Mouse (Mus musculus): ENCODE results near the gene Pik3cg.

The Pik3cg gene

DNA sequence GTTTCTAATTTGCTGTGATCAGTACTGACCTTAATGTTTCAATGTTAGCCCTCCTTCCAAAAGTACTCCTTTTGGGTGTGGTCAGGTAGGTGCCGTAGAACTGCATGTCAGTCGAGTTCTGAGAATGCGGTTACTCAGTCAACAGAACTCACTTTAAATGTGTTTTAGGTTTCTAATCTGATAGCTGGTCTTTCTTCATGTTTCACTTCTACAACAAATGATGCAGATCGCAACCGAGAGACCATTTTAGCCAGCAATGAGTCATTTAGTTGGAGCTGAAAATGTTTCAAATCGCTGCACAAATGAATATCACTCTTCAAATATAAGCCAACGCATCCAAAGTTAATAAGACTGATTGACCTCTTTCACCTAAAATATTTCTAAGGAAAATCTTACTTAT lies 6.5 kb downstream of the Pik3cg start:
- no peak for DNase-seq (ENCODE audit: extremely low spot score, low read depth, low spot score)

DNA sequence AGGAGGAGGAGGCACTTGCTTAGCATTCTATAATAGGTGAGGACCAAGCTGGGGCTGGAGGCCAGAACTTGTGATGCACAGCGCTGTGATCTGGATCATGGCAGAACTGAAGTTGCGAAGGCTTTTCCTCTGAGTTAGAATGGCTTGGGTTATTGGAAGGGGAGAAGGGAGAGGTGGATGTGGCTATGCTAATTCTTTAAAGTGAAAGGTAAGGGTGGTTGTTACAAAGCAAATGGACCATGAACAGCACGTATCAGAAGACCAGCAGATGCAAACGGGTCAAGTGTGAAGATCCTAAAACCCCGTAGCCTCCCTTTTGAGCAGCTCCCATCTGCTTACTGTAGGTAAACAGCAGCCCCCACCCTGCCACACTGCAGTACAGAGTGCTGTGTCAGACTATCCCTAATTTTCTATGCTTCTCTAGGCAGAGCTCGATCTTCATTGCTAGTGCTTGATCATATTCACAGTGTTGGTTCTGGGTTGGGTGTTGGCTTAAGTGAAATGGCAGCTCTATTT lies 7.3 kb downstream of the Pik3cg start:
- no peak for DNase-seq (ENCODE audit: extremely low spot score, low read depth, low spot score)

DNA sequence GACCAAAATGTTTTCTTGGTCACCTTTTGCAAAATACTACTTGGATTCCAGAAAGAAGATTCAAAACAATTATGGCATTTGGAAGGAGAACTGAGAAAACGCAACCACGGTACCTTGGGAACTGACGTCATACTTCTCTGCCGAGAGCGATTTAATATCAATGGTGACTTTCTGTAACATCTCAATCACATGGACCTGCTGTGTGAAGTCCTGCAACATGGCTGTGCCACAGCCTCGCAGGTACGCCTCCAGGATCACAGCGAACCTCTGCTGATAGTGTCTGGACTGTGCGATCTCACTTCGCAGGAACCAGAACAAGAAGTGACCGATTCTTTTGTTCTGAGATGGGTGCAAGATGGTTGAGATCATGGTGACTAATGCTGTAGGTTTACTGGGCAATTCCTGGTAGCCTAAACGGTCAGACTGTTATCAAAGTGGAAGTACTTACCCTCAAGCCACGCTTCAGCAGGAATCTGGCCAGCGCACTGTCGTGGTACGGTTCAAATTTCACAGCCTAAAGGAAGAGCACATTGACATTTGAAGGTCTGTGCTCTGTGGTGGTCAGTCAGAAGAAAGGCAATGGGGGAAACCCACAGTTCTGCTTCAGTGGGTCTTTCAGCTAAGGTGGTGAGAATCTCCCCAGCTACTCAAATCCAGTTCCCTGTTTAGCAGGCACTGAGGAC lies 7.9 kb downstream of the Pik3cg start:
- no peak for DNase-seq (ENCODE audit: extremely low spot score, low read depth, low spot score)

DNA sequence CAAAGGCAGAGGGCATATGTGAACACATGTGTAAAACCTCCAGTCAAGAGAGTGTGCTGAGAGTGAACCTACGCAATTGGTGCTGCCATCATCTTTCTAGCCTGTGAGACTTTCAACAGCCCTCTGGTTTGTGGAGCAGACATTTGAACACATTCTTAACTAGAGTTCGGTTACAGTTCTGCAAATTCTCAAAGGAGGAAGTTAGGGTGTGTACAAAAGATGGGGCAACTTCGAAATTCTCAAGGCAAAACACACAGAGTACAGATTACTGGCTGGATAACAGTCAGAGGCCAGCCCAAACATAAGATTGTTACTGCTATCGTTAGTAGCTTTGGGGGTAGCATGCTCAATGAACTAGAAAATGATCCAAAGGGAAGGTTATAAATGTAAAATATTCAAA lies 9.0 kb downstream of the Pik3cg start:
- no peak for DNase-seq (ENCODE audit: extremely low spot score, low read depth, low spot score)

DNA sequence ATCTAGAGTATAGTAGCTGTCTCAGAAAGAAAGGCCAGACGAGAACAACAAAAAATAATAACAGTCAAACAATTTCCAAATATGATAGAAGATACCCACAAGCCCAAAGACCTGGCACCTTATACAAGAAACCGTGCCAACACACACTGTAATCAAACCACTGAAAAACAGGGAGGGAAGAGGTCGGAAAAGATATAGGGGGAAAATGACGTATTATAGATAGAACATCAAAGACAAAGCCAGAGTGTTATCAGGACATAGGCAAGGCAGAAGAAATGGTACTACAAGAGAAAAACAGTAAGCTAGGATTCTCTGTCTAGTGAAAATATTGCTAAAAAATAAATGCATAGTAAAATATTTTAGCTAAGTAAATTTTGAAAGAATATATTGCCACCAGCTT lies 10.4 kb downstream of the Pik3cg start:
- no peak for DNase-seq (ENCODE audit: extremely low spot score, low read depth, low spot score)

DNA sequence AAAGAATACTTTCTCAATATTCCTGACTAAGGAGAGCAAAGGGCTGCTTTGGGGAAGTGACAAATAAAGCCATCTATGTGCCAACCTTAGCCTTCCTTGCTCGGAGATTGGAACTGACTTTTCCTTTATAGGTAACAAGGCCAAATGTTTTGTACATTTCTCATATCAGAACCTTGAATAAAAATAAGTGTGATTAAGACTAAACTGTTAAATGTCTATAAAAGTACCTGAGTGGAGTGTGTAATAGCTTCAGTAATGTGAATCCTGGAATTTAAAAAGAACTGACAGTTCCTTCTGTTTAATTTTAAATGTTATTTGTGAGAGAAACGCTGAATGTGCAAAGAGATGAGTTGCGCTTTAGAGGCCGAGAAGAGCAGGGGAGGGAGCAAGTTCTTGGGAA lies 13.5 kb downstream of the Pik3cg start:
- DNase-seq (ENCODE audit: extremely low spot score, low read depth, low spot score): no peak

DNA sequence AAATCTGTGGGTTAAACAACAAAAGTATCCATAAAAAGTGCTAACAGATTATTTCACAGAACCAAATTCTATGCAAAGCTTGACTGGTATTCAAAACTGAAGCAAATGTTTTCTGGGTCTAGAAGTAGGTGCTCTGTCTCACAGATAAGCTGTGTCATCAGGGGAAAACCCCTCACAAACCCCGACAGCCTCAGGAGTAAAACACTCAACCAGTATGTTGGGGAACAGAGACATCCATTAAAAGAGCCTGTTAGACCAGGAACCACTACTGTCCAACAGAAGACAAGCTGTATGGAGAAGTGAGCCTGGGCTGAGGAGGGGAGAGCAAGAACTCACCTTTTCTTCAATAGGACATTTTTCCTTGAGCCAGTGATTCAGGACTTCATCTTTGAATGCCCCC lies 14.1 kb downstream of the Pik3cg start:
- no peak for DNase-seq (ENCODE audit: extremely low spot score, low read depth, low spot score)

DNA sequence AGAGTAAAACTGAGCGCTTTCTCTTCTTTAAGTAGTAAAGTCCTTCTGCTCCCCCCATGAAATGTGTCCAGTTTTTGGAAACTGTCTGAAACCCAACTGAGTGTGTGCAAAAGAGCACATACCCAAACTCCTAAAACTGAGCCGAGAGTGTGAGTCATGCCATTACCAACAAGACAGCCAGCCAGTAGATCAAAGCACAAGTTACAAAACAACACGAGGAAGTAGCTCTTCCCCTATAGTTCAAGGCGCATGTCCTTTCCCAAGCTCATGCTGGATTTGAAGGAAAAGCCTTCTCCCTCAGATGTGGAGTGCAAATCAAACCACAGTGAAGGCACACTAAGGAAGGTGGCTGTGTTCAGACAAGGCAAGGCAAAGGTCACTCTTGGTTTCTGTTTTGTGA lies 17.5 kb downstream of the Pik3cg start:
- DNase-seq (ENCODE audit: extremely low spot score, low read depth, low spot score): no peak

DNA sequence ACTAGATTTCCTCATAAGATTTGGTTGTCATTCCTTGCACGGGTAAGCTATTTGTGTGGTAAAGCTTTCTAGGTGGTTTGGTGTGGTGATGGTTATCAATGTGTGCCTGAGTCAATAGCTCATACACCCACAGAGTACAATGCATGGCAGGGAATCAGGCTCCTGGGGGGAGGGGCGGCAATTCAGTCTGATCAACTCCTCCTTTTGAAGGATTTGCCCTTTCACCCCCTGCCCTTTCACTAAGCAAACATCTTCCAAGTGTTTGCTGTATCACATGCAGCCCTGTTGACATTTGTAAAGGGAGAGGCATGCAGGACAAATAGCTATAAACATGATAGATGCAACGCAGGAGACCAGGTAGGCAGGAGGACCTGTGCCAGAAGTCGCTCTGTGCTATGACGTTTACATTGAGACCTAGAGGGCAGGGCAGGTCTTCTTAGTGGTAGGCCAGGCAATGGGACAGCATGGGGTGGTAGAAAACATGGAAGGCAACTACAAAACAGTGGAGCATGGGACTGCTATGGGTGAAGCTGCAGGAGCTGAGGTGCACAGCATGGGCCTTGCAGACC lies 20.7 kb downstream of the Pik3cg start:
- no peak for DNase-seq (ENCODE audit: extremely low spot score, low read depth, low spot score)

DNA sequence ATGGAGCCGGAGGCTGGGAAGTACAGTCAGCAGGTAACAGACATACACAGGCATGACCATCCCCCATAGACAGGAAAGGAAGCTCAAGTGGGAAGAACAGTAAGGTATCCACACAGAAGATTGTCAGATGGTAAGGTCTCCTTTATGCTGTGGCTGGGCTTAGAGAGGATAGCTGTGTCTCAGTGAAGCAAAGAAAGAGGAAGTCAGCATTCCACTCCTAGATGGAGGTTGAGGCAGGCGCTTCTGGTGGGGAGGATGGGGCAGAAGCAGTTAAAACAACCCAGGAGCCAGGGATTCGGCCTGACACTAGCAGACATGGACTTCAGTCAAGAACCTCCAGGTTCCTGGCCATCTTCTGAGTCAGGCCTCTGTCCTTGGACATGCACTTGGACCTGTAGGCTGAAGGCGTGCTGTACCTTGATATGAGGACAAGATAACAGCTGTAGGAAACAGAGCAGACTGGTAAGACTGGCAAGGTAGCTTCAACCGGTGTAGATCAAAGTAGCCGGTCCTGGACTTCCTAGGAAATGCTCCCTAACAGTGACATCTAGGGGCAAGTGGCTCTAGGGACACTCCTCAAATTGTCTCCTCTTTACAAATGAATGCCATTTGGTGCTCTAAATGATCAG lies 21.7 kb downstream of the Pik3cg start:
- no peak for DNase-seq (ENCODE audit: extremely low spot score, low read depth, low spot score)

DNA sequence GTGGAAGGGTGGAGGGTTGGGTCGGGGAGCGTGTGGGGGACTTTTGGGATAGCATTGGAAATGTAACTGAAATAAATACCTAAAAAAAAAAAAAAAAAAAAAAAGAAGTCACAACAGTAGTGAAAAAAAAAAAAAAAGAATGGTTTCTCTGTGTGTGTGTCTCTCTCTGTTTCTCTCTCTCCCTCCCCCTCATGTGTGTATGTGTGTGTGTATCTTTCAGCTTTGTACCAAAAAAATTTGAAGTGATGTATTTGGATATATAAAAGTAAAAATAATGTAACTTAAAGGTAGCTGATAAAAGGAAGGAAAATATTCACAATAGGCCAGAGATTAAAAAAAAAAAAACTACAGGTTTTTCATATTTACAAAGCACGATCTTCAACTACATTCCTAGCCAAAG lies 23.6 kb downstream of the Pik3cg start:
- no peak for DNase-seq (ENCODE audit: extremely low spot score, low read depth, low spot score)

DNA sequence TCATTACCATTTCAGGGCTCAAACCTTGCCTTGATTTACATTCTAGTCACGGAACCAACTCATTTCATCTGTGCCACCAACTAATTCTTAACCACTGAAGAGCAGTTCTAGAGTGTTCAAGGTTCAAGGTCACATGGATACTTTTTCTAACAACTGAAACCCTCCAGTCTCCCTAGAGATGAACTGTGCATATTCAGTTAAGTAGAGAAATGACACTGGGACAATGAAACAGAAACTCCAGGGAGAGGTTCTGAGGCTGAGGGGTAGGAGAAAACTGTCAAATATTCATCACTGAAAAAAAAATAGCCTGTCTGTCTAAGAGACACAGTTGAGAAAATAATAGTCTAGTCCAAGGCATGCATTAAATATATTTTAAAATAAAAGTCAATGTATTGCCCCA lies 24.9 kb downstream of the Pik3cg start:
- DNase-seq (ENCODE audit: extremely low spot score, low read depth, low spot score): no peak

DNA sequence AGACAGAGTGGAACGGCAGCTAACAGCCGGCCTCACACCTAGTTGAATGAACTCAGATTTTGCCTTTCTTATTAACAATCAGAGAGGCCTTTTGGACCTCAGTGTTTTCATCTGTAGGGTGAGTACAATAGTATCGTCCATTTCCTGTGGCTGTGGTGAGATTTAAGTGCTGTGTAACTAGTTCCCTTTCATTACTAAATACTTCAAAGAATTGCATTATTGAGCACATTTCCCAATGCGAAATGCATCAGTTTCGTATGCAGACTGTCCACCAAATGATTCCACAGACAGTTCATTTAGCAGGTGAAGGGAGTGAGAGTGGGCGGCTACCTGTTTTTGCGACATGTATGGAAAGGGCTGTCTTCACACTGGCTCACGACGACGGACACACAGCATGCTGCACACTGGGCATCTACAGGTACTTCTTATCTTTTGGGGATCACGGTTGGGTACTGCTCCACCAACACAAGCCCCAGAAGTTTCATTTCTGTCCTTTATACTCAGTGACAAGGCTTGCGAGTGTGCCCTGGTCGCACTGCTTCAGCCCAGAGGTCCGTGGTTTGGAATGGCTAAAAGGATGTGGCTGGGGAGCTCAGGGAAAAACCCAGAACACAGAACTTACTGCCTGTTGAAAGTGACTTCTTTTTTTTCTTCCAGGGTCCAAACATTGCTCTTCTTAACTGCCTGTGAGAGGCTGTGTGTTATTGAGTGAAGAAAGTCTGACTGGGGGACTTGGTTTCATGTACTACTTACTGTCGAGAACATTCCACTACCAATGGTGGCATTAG lies 25.6 kb downstream of the Pik3cg start:
- no peak for DNase-seq (ENCODE audit: extremely low spot score, low read depth, low spot score)

DNA sequence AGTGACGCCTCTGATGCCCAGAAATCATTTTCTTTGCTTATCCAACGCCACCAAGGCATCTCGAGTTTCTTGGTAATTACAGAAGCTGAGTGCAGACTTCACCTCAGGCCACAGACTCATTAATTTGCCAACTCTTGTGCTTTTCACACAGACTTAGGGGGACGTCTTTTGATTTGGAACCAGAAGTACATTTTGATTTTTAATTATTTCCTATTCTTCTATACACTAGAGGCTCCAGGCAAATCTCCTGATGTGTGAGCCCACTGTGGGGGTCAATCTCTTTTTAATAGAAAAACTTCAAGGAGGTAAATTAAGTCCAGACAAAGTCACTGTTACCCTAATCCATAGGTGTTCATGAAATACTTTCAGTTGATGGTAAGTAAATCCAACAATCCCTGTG lies 26.6 kb downstream of the Pik3cg start:
- no peak for DNase-seq (ENCODE audit: extremely low spot score, low read depth, low spot score)

DNA sequence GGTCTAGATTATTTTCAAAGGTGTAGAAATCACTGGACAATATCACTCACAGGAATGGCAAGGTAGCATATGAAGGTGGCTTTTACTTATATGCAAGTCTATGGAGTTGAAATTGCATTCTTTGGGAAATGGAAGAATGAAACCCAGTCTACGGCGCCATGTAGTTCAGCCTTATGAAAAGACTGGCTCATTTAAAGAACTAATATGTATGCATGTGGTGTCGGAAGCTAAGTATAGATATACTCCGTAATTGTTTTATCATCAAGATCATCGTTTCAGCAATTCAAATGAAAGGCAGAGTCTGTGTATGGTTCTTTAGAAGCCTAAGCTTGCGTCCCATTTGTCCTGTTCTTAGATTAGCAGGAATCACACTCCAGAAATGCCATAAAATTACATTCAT lies 34.0 kb downstream of the Pik3cg start:
- no peak for DNase-seq (ENCODE audit: extremely low spot score, low read depth, low spot score)

DNA sequence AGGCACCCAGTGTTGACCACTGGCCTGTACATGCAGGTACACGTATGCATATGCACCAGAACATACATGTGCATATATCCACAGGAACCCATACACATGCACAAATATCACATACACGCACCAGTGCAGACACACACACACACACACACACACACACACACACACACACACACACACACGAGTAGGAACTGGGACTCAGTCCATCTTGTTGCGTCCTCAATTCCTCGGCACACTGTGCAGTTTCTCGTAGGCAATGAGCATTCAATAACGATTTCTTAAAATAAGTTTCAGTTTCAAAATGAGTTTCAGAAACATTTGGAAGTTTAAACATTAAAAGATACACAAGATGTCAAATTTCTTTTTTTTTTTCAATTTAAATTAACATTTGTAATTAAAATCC lies 35.6 kb downstream of the Pik3cg start:
- no peak for DNase-seq (ENCODE audit: extremely low spot score, low read depth, low spot score)

DNA sequence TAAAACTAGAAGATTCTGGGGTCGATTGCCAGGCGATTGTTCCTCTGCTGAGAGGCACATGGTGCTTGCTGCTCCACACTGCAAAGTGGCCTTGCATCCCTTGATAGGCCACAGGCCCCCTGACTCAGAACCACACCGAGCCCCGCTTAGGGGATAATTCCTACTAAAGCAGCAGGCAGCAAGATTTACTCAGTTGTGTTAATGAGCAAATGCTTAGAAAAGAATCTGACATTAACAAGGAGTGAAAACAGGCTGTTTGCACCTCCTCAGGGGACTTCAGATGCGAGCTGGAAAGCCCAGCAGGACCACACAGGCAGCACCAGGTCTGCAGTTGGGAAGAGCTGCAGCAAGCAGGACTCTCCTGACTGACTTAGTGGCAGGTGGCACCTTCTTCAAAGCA lies 39.3 kb downstream of the Pik3cg start:
- peak; percentile 30 for DNase-seq (ENCODE audit: extremely low spot score, low read depth, low spot score)

DNA sequence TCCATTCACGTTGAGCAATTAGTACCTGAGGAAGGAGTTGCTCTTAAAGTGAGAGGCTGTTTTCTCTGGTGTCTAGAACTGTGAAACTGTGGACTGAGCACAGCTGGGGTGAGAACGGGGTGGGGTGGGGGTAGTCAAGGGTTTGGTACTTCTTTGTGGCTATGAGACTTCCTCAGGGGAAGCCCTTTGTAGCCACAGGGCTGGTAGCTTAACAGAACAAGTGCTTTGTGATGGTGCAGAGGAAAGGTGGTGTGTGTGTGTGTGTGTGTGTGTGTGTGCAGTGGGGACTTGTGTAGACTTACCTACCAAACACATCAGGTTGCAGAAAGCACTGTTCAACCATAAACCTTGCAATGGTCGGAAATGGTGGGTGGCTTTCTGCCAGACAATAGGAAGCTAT lies 39.7 kb downstream of the Pik3cg start:
- no peak for DNase-seq (ENCODE audit: extremely low spot score, low read depth, low spot score)

DNA sequence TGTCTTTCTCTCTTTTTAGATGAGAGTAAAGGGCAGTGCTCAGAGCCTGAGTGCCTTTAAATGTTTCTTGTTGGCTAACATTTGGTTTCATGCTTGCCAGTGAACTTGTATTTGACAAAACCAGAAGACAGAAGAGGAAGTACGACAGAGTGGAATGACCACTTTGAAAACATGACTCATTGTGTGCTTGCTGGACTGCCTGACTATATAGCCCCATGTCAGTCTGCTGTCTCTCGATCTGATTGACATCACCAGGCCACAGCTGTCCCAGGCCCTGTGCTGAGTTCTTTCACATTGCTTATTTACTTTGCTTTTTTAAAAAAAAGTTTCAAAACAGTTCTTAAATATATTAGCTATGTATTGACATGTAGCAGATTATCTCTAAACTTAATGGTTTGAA lies 44.8 kb downstream of the Pik3cg start:
- DNase-seq (ENCODE audit: extremely low spot score, low read depth, low spot score): no peak

DNA sequence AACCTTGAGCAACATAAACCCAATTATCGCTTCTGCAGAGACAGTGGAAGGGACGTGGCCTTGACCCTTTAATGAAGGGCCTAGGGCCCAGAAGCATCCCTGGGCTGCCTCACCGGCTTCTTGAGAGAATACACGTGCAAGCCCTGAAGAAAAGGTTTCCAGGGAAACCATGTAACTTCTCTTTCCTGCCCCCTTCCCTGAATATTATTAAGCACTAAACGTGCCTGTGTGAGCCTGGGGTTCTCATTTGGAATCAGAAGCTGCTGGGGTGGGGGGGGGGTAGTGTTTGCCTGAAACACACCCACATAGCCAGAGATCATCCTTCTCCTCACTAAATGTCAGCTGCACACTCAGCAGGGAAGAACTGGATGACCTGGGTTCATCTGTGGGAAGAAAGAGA lies 49.7 kb downstream of the Pik3cg start:
- no peak for DNase-seq (ENCODE audit: extremely low spot score, low read depth, low spot score)

DNA sequence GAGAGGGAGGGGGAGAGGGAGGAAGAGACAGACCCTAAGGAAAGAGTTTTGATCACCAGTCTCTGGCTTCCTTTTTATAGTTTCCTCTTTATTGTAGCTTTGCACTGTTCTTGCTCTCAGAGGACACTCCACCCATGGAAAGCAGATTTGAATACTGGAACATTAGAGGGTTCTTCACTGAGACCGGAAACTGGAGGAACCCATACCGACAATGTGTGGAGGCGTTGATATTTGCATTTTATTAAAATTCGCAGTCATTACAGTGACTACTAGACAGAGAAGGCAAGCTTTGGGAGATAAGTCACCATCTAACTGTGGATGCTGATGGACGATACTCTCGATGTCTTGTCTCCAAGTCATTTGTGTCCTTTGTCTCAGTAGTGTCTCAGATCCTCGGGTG lies 61.9 kb downstream of the Pik3cg start:
- DNase-seq (ENCODE audit: extremely low spot score, low read depth, low spot score): no peak

DNA sequence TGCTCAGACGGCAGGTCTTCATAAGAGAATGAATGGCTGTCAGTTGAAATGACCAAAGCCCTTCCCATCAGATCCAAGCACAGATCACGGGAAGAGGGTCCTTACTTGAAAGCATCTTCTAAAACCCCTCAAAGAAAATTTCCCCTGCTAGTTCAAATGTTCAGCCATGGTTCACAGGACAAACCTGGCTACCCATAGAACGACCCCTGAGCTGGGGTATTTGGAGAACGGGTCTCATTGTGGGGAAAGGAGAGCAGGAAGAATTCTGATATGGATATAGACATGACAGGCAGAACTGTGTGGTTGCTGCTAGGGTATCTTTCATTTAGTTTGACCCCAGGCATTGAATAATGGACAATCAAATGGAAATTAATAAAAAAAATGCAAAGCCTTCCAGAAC lies 62.8 kb downstream of the Pik3cg start:
- no peak for DNase-seq (ENCODE audit: extremely low spot score, low read depth, low spot score)

Measured in hindlimb bud, embryonic 11.5 days (tissue).